Mouse (Mus musculus) c-Kit-positive CD71-positive TER-119-negative erythroid progenitor cells, embryonic 14.5 days (primary cell): Measurements from ENCODE around the gene Yars.
A peak's percentile ranks its signal among the peaks of the same experiment; 100 is the strongest.

Experiments
- DNase-seq: peaks from one replicate; pipeline ENCODE4 v3.0.0-alpha.2; 2013; ENCODE audit warnings: low read depth

The Yars gene

GRCm38 (mm10) chr4:129251482-129252125, 62.0 kb downstream of the Yars start:
- no peak for DNase-seq

DNA sequence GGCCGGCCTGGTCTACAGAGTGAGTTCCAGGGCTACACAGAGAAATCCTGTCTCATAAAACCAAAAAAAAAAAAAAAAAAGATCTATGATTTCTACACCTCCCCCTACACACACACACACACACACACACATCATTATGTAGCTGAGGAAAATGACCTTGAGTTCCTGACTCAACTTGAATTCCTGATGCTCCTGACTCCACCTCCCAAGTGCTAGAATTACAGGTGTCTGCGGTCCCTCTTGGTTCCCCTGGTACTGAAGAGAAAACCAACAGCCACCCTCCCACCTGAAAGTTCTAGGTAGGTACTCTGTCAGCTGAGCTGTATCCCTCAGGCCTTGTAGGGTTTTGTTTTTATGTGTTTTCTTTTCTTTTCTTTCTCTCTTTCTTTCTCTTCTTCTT, 62.9 kb downstream of the Yars start:
- DNase-seq = no peak

- DNase-seq = no peak
These were observed 65.0 kb downstream of the Yars start for GRCm38 (mm10) chr4:129254571-129254970.

GRCm38 (mm10) chr4:129256450-129257380, 67.2 kb downstream of the Yars start:
- DNase-seq = peak; percentile 87

DNA sequence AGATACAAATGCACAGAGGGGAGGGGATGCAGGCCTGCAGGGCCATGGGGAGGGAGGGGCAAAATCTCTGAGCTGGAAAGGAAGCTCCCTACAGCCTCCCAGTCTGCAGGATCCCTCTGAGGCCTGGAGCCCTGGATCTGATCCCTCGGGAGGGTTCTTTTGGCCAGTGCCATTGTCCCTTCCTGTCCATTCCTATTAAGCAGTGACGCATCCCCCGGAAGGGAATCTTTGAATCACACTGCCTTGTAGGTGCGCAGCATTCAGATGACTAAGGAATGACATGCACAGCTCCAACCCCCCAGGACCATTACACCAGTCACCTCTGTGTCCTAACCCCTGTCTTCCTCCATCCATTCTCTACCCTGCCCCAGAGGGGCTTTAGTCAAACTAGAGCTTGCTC, 69.5 kb downstream of the Yars start:
- no peak for DNase-seq

DNA sequence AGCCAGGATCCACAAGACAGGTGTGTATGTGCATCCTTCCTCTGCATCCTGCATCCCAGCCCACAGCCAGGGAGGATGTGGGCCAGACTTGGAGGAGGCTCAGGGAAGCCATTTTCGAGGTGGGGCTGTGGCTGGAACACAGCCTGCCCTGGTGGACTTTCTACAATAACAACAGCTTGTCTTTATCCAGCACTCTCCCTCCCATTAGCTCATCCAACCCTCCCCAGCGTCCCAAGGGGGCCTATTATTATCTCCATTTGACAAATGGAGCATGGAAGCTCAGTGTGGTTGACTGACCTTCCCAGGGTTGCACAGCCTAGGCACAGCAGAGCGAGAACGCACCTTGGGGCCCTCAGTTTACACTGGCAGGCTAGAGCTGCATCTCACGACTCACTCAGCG, 71.1 kb downstream of the Yars start:
- DNase-seq = no peak

DNA sequence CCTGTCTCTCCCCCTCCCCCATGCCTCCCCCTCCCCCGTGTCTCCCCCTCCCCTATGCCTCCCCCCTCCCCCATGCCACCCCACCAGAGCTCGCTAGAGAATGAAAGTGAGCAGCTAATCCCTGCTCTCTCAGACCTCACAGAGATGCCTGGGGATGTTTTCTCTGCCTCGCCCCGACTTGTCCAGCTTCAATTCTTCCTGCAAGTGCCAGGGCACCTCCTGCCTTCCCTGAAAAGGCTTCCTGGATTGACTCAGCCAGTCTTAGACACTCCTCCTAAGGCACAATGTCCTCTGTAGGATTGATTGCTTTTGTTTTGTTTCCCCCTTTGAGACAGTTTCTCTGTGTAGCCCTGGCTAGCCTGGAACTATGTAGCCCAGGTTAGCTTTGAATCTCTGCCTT, 71.6 kb downstream of the Yars start, which contains the start of gene C77080:
Gene C77080, minus strand, starts transcription at position 209 of the 400 bp plus-strand sequence.
- no peak for DNase-seq

DNA sequence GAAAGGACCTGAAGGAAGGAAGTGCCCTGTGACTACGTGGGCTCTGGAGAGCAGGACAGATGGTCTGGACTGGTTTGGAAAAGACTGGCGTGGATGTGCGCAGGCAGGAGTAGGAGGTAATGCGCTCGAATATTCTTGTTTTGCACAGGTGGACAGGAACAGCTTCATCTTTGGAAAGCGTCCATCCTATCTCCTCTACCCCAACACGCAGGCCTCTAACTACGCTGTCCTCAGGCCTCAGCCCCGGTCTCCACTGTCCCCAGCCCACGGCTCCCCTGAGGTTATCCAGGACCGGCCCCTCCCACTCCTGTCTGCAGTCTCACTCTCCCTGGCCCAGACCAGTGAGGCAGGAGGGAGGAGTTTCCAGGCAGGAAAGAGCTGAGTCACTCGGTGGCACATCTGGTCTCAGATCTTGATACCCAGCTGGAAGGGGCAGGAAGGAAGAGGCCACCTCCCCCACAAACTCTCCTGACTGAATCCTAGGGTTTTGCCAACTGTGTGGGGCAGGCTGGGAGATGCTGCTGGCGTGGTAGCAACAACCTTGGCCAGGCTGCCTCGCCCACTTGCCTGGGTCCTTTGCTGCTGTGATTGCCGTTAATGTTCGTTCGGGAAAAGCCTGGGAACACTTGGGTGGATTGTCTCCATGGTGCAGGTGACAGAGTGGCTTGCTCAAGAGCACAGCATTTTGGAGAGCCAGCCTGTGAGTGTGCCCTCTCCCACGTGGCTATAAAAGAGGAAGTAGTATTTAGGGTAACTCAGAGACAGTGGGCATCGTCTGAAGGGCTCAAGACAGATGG, 73.9 kb downstream of the Yars start:
- DNase-seq = peak; percentile 65

DNA sequence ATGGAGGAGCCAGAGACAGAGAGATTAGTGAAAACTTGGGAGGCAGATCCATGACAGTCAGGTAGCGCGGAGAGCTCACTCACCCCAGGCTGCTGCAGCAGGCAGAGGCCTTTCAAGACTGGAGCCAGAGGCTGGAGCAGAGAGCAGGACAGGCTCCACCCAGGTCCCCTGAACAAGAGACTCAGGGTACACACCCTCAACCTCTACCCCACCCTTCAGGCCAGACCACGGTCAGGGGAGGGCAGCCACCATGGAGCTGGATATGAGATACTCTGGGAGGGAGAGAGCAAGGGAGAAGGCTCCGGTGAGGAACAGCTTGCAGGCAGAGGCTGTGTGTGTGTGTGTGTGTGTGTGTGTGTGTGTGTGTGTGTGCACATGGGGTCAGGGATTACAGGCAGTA, 76.6 kb downstream of the Yars start:
- no peak for DNase-seq

GRCm38 (mm10) chr4:129266821-129267220, 77.3 kb downstream of the Yars start:
- DNase-seq = no peak

- DNase-seq = no peak
These were observed 79.1 kb downstream of the Yars start for GRCm38 (mm10) chr4:129268698-129269097.
